Mouse (Mus musculus) kidney, adult 10 weeks (tissue): ENCODE data around the gene Spata16. TPM values are rescaled to one million over a fixed set of nuclear protein-coding genes. Genes with fewer than 3 reads are reported as not detected.

Experiments
- polyA plus RNA-seq: library from polyadenylated mRNA; stranded (reverse); fragments of 350-450 nt; fragmentation: Illumina TruSeq; extraction: RNeasy Lipid Tissue Mini Kit (QIAGEN cat#74804); gene quantifications from one replicate; pipeline ENCODE4 v1.2.3, GENCODE M21; 2014; ENCODE audit warnings: low read depth, low replicate concordance

Gene Spata16
- not detected for polyA plus RNA-seq

DNA sequence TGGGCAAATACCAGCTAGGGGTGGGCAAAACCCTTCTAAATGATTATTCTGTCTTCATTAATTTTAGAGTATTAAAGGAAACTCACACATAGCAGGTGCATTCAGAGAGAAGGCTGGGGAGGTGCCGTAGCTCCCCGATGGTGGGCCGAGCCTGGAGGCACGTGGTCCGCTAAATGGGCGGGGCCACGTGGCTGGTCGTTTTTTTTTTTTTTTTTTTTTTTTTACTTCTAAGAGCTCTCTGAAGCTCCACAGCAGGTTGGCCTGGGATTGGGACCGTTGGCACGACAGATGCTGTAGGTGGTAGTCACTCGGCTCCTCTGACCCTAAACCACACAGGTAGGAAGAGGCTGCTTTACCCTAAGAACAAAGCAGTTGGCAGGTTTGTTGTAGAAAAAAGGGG is at the start of gene Spata16:
TSS of gene Spata16 (plus strand) at position 219 of the 400 bp plus-strand sequence.

